Mouse (Mus musculus): Measurements from ENCODE around the gene Rfx3. TPM values are rescaled to one million over a fixed set of nuclear protein-coding genes. Genes with fewer than 3 reads are reported as not detected.

The Rfx3 gene
- polyA plus RNA-seq (2015; fragmentation: Nextera tagmentation; extraction: Ambion mirVana) = 29.7 and 32.4 TPM in 2 replicates

DNA sequence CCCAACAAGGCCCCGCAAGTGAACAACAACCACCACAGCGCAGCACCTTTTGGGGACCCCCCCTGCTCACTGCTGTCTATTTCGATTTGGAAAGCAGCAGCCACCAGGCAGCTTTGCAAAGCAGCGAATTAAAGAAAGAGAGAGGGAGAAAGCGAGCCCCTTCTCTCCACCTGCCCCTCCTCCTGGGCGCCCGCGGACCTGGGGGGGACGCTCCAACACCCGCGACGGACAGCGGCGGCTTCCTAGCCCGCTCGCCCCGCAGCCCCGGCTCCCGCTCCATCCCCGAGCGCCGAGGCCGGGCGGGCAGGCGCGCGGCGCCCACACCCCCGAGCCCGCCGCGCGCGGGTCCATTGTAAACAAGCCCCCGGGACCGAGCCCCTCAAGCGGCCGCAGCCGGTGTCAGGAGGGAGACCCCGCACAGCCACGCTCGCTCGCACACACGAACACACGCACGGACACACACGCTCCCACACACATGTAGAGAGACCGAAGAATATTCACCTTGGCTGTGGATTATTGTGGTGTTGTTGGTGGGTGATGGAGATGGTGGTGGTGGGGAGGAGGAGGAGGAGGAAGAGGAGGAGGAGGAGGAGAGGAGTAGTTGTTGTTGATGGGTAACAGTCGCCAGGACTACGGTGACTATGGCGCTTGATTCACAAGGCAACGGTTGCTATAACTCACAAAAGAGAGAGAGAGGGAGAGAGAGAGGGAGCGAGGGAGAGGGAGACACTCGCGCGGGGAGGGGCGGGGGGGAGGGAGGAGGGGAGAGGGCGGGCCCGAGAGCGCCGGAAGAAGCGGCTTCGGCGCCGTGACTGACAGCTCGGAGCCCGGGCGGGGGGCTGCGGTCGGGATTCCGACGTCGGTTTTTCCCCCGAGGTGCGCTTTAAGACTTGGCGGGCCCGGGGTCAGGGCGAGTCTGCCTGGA, at the start of gene Rfx3:
Gene Rfx3, minus strand, starts transcription at position 696 of the 925 bp plus-strand sequence.
- Histone ChIP-seq H3K9ac (ENCODE audit: low read depth, low read length) (peak within 1 kb of the TSS; percentile 97), H3K4me2 (ENCODE audit: low read length) (peak within 1 kb of the TSS; percentile 77), H3K27me3 (ENCODE audit: control insufficient read depth, insufficient read depth, low read depth, low read length) (no peaks in the 10 kb centered on the region), H3K36me3 (ENCODE audit: control insufficient read depth, insufficient read depth, low read length) (no peaks in the 10 kb centered on the region), H3K4me1 (ENCODE audit: control insufficient read depth, insufficient read depth, low read length) (peaks cover 13% of the 10 kb centered on the region), H3K27ac (ENCODE audit: low read length) (peak within 1 kb of the TSS; percentile 100), H3K4me3 (ENCODE audit: low read depth, low read length) (peak within 1 kb of the TSS; percentile 92), H3K9me3 (replicated peaks; ENCODE audit: control insufficient read depth, low read length, poor library complexity, severe bottlenecking) (no peaks in the 10 kb centered on the region)
- WGBS = under 1% methylated on average over 62 of the region's 78 CpGs
- ATAC-seq = peak; percentile 91

DNA sequence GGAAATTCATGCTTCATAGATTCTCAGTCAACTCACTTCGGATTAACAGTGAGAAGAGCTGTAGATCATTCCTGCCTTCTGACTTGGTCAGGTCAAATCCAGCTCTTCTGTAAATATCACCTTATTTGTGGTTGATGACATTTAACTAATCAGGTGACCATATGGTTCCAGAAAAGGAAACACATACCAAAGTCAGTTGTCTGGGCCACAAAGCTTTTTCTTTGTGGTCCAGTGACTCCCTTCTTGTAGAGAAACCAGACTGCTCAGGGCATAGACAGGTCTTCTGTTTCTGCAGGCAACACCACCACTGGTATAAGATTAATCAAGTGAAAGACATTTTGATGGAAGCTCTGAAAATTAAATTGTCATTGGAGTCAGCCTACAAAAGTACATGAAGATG, 41.1 kb upstream of the Rfx3 start:
- Histone ChIP-seq H3K9ac (ENCODE audit: low read depth, low read length) (no peak overlapping the region), H3K27ac (ENCODE audit: low read length) (no peak overlapping the region), H3K4me2 (ENCODE audit: low read length) (no peak overlapping the region), H3K4me1 (ENCODE audit: control insufficient read depth, insufficient read depth, low read length) (no peaks in the 10 kb centered on the region), H3K27me3 (ENCODE audit: control insufficient read depth, insufficient read depth, low read depth, low read length) (no peaks in the 10 kb centered on the region), H3K4me3 (ENCODE audit: low read depth, low read length) (no peak overlapping the region), H3K9me3 (replicated peaks; ENCODE audit: control insufficient read depth, low read length, poor library complexity, severe bottlenecking) (no peaks in the 10 kb centered on the region), H3K36me3 (ENCODE audit: control insufficient read depth, insufficient read depth, low read length) (no peaks in the 10 kb centered on the region)
- 74% methylated on average over 1 of the region's 1 CpGs for WGBS
- ATAC-seq = no peak

DNA sequence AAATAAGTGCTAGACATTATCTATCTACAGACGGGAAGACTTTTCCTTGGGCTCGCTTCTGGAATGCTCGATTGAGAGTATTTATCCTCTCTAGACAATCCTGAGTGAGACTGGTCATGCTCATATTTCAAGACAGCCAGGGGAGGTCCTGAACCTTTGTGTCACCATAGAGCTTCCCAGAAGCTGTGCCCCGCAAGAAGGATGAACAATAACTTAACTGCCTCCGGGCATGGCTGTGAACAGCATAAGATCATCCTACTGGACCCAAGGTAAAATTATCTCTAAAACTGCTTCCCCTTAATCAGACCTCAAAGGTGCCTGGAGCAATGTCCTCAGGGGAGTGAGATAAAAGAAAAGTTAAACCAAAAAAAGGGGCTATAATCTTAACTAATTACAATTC, 40.6 kb upstream of the Rfx3 start:
- 84% methylated on average over 5 of the region's 5 CpGs for WGBS
- H3K36me3 ChIP-seq (ENCODE audit: control insufficient read depth, insufficient read depth, low read length) = no peaks in the 10 kb centered on the region

GRCm38 (mm10) chr19:28049280-28049679, 38.3 kb upstream of the Rfx3 start:
- Histone ChIP-seq H3K4me1 (ENCODE audit: control insufficient read depth, insufficient read depth, low read length) (no peaks in the 10 kb centered on the region), H3K27me3 (ENCODE audit: control insufficient read depth, insufficient read depth, low read depth, low read length) (no peaks in the 10 kb centered on the region), H3K27ac (ENCODE audit: low read length) (no peak overlapping the region), H3K9me3 (replicated peaks; ENCODE audit: control insufficient read depth, low read length, poor library complexity, severe bottlenecking) (no peaks in the 10 kb centered on the region), H3K9ac (ENCODE audit: low read depth, low read length) (no peak overlapping the region), H3K4me3 (ENCODE audit: low read depth, low read length) (no peak overlapping the region), H3K4me2 (ENCODE audit: low read length) (no peak overlapping the region), H3K36me3 (ENCODE audit: control insufficient read depth, insufficient read depth, low read length) (no peaks in the 10 kb centered on the region)
- ATAC-seq = no peak
- WGBS = 91% methylated on average over 4 of the region's 4 CpGs

More for the DNA sequence above, 40.6 kb upstream of the Rfx3 start:
- Histone ChIP-seq H3K9me3 (replicated peaks; ENCODE audit: control insufficient read depth, low read length, poor library complexity, severe bottlenecking) (no peaks in the 10 kb centered on the region), H3K4me2 (ENCODE audit: low read length) (no peak overlapping the region), H3K4me3 (ENCODE audit: low read depth, low read length) (no peak overlapping the region), H3K4me1 (ENCODE audit: control insufficient read depth, insufficient read depth, low read length) (no peaks in the 10 kb centered on the region), H3K27ac (ENCODE audit: low read length) (no peak overlapping the region), H3K27me3 (ENCODE audit: control insufficient read depth, insufficient read depth, low read depth, low read length) (no peaks in the 10 kb centered on the region), H3K9ac (ENCODE audit: low read depth, low read length) (no peak overlapping the region)
- no peak for ATAC-seq

DNA sequence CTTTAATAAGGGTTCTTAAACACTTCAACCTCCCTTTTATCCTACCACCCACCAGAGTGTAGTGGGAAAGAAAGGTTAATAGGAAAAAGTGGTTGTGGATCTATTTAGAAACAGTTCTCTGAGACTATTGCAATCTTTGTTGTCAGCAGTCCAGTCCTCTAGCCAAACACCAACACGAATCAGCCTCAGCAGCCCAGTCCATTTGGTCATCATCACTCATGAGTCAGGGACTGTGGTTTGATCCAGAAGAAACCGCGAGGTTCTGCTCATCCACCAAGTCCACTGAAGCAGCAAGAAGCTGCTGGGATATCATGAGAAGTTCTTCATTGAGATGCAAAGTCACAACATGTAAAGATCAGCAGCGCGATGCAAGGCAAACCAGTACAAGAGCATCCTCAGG, 35.8 kb upstream of the Rfx3 start:
- Histone ChIP-seq H3K36me3 (ENCODE audit: control insufficient read depth, insufficient read depth, low read length) (no peaks in the 10 kb centered on the region), H3K4me2 (ENCODE audit: low read length) (no peak overlapping the region), H3K27ac (ENCODE audit: low read length) (no peak overlapping the region), H3K4me1 (ENCODE audit: control insufficient read depth, insufficient read depth, low read length) (no peaks in the 10 kb centered on the region), H3K9me3 (replicated peaks; ENCODE audit: control insufficient read depth, low read length, poor library complexity, severe bottlenecking) (no peaks in the 10 kb centered on the region), H3K4me3 (ENCODE audit: low read depth, low read length) (no peak overlapping the region), H3K27me3 (ENCODE audit: control insufficient read depth, insufficient read depth, low read depth, low read length) (no peaks in the 10 kb centered on the region), H3K9ac (ENCODE audit: low read depth, low read length) (no peak overlapping the region)
- no peak for ATAC-seq
- WGBS = 91% methylated on average over 5 of the region's 5 CpGs

DNA sequence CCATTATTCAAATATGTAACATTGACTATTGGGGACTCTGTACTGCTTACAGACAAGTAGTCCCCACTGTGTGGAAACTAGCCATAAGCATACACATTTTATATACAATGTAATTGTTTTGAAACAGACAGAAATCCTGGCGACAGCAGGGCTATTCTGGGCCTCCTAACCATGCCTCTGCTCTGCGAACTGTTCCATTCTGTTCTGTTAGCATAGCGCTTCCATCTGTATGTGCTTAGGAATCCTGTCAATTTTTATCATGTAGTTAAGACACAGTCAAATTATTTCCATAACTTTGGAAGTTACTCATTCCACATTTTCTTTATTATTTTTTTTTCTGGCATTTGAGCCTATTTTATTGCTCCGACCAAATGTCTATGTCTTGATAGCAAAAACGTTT, 34.0 kb upstream of the Rfx3 start:
- Histone ChIP-seq H3K9ac (ENCODE audit: low read depth, low read length) (no peak overlapping the region), H3K4me2 (ENCODE audit: low read length) (no peak overlapping the region), H3K4me1 (ENCODE audit: control insufficient read depth, insufficient read depth, low read length) (no peaks in the 10 kb centered on the region), H3K9me3 (replicated peaks; ENCODE audit: control insufficient read depth, low read length, poor library complexity, severe bottlenecking) (no peaks in the 10 kb centered on the region), H3K36me3 (ENCODE audit: control insufficient read depth, insufficient read depth, low read length) (no peaks in the 10 kb centered on the region), H3K27me3 (ENCODE audit: control insufficient read depth, insufficient read depth, low read depth, low read length) (no peaks in the 10 kb centered on the region), H3K27ac (ENCODE audit: low read length) (no peak overlapping the region), H3K4me3 (ENCODE audit: low read depth, low read length) (no peak overlapping the region)
- ATAC-seq = no peak
- WGBS = 85% methylated on average over 5 of the region's 5 CpGs

DNA sequence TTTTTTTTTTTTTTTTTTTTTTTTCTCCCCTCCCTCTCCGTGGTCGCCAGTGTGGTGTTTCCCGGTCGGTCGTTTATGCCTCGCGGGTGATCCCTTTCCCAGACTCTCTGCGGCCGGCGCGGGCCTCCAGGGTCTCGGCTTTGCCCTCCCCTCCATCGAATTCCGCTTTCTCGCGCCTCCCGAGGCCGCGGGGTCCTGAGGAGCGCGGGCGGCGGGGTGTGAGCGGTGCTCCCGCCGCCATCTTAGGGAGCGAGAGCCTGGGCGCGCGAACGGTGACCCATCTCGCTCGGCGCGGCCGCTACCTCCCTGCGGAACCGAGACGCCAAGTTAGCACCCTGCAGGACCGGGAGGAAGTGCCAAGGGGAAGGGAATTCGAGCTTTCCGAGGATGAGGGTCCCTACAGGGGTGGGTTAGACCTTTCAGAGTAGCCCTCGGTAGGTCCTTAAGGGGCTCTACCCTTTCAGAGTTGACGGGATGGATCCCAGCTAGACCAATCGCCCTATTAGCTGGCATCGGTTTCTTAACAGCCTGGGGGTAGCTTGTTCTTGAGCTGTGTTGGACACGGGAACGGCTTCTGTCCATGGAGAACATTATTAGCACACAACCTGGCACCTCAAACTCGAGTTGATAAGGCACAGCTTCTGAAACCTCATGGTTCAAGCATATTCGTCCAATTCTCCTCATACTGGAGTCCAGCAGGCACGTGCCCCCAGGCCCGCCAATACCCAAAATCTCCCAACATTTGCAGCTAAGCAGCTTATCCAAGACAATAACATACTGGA, 943 bp upstream of the Rfx3 start:
- Histone ChIP-seq H3K36me3 (ENCODE audit: control insufficient read depth, insufficient read depth, low read length) (no peaks in the 10 kb centered on the region), H3K9me3 (replicated peaks; ENCODE audit: control insufficient read depth, low read length, poor library complexity, severe bottlenecking) (no peaks in the 10 kb centered on the region), H3K9ac (ENCODE audit: low read depth, low read length) (peak overlapping the region; percentile 96), H3K27me3 (ENCODE audit: control insufficient read depth, insufficient read depth, low read depth, low read length) (no peaks in the 10 kb centered on the region), H3K4me2 (ENCODE audit: low read length) (peak overlapping the region; percentile 75), H3K4me3 (ENCODE audit: low read depth, low read length) (peak overlapping the region; percentile 92), H3K27ac (ENCODE audit: low read length) (peak overlapping the region; percentile 100), H3K4me1 (ENCODE audit: control insufficient read depth, insufficient read depth, low read length) (peaks cover 11% of the 10 kb centered on the region)
- under 1% methylated on average over 52 of the region's 52 CpGs for WGBS
- ATAC-seq = peak; percentile 73

DNA sequence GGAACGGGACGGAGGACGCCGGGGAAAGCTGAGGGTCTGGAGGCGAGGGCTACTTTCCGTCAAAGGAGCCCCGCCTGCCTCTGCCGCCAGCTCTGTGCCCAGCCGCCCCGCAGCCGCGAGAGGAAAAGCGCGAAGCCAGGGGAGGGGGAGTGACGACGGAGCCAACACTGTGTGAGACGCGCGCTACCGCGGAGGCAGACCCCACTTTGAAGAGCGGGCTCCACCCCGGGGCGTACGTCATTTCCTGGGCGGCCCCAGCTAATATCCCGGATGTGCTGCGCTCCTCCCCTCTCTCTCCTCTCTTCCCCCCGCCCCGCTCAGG, 391 bp upstream of the Rfx3 start:
- WGBS = 0% methylated on average over 15 of the region's 30 CpGs
- Histone ChIP-seq H3K27me3 (ENCODE audit: control insufficient read depth, insufficient read depth, low read depth, low read length) (no peaks in the 10 kb centered on the region), H3K27ac (ENCODE audit: low read length) (peak overlapping the region; percentile 100), H3K36me3 (ENCODE audit: control insufficient read depth, insufficient read depth, low read length) (no peaks in the 10 kb centered on the region), H3K9ac (ENCODE audit: low read depth, low read length) (peak overlapping the region; percentile 97), H3K4me1 (ENCODE audit: control insufficient read depth, insufficient read depth, low read length) (peaks cover 11% of the 10 kb centered on the region), H3K4me2 (ENCODE audit: low read length) (peak overlapping the region; percentile 29), H3K4me3 (ENCODE audit: low read depth, low read length) (peak overlapping the region; percentile 92), H3K9me3 (replicated peaks; ENCODE audit: control insufficient read depth, low read length, poor library complexity, severe bottlenecking) (no peaks in the 10 kb centered on the region)
- ATAC-seq = peak; percentile 98
